Mouse (Mus musculus): ENCODE results near the gene Atp8b4. TPM values are rescaled to one million over a fixed set of nuclear protein-coding genes. Genes with fewer than 3 reads are reported as not detected.

The Atp8b4 gene
- polyA plus RNA-seq, 1 experiment from 2014 or later = 0.13 TPM

- WGBS = 73% methylated on average over 15 of the region's 15 CpGs
- Histone ChIP-seq H3K36me3 (no peaks in the 10 kb centered on the region), H3K9me3 (no peaks in the 10 kb centered on the region), H3K4me1 (replicated peaks) (no peaks in the 10 kb centered on the region), H3K4me3 (replicated peaks) (no peak overlapping the region), H3K9ac (replicated peaks) (no peak overlapping the region), H3K27me3 (no peaks in the 10 kb centered on the region), H3K4me2 (no peak overlapping the region), H3K27ac (0 out of 2 replicates have a peak overlapping the region, but pooled peaks have one; percentile 17)
- ATAC-seq (ENCODE audit: insufficient number of reproducible peaks, insufficient read depth, low FRiP score, low TSS enrichment, low read depth) = no peak
Measured at GRCm38 (mm10) chr2:126322631-126323031, 177.8 kb downstream of the Atp8b4 start.

- WGBS = 72% methylated on average over 6 of the region's 6 CpGs
- H3K4me2 ChIP-seq = no peak overlapping the region
- H3K36me3 ChIP-seq = no peaks in the 10 kb centered on the region
- H3K4me3 ChIP-seq (replicated peaks) = no peak overlapping the region
- H3K27me3 ChIP-seq = no peaks in the 10 kb centered on the region
- H3K9me3 ChIP-seq = no peaks in the 10 kb centered on the region
- H3K9ac ChIP-seq (replicated peaks) = no peak overlapping the region
- H3K4me1 ChIP-seq (replicated peaks) = no peaks in the 10 kb centered on the region
- H3K27ac ChIP-seq = no peak overlapping the region
- ATAC-seq (ENCODE audit: insufficient number of reproducible peaks, insufficient read depth, low FRiP score, low TSS enrichment, low read depth) = no peak
Measured at GRCm38 (mm10) chr2:126318071-126318470, 182.4 kb downstream of the Atp8b4 start.

GRCm38 (mm10) chr2:126316942-126317341 lies 183.5 kb downstream of the Atp8b4 start:
- H3K27ac ChIP-seq = no peak overlapping the region
- no peaks in the 10 kb centered on the region for H3K9me3 ChIP-seq
- no peak for ATAC-seq (ENCODE audit: insufficient number of reproducible peaks, insufficient read depth, low FRiP score, low TSS enrichment, low read depth)
- H3K4me1 ChIP-seq (replicated peaks) = no peaks in the 10 kb centered on the region
- no peaks in the 10 kb centered on the region for H3K36me3 ChIP-seq
- WGBS = 84% methylated on average over 3 of the region's 3 CpGs
- no peak overlapping the region for H3K4me2 ChIP-seq
- no peak overlapping the region for H3K4me3 ChIP-seq (replicated peaks)
- H3K9ac ChIP-seq (replicated peaks) = no peak overlapping the region
- no peaks in the 10 kb centered on the region for H3K27me3 ChIP-seq

GRCm38 (mm10) chr2:126316346-126316745 lies 184.1 kb downstream of the Atp8b4 start:
- H3K9ac ChIP-seq (replicated peaks) = no peak overlapping the region
- H3K27ac ChIP-seq = no peak overlapping the region
- H3K4me3 ChIP-seq (replicated peaks) = no peak overlapping the region
- H3K36me3 ChIP-seq = no peaks in the 10 kb centered on the region
- no peak overlapping the region for H3K4me2 ChIP-seq
- 89% methylated on average over 2 of the region's 2 CpGs for WGBS
- no peaks in the 10 kb centered on the region for H3K9me3 ChIP-seq
- H3K4me1 ChIP-seq (replicated peaks) = no peaks in the 10 kb centered on the region
- no peak for ATAC-seq (ENCODE audit: insufficient number of reproducible peaks, insufficient read depth, low FRiP score, low TSS enrichment, low read depth)
- no peaks in the 10 kb centered on the region for H3K27me3 ChIP-seq

- no peaks in the 10 kb centered on the region for H3K4me1 ChIP-seq (replicated peaks)
- no peak overlapping the region for H3K4me3 ChIP-seq (replicated peaks)
- H3K36me3 ChIP-seq = no peaks in the 10 kb centered on the region
- ATAC-seq (ENCODE audit: insufficient number of reproducible peaks, insufficient read depth, low FRiP score, low TSS enrichment, low read depth) = no peak
- H3K4me2 ChIP-seq = no peak overlapping the region
- no peak overlapping the region for H3K9ac ChIP-seq (replicated peaks)
- H3K9me3 ChIP-seq = no peaks in the 10 kb centered on the region
- H3K27me3 ChIP-seq = no peaks in the 10 kb centered on the region
- 65% methylated on average over 1 of the region's 1 CpGs for WGBS
- no peak overlapping the region for H3K27ac ChIP-seq
Measured at GRCm38 (mm10) chr2:126311056-126311455, 189.4 kb downstream of the Atp8b4 start.

GRCm38 (mm10) chr2:126309994-126310393 lies 190.5 kb downstream of the Atp8b4 start:
- no peak overlapping the region for H3K27ac ChIP-seq
- H3K9me3 ChIP-seq = no peaks in the 10 kb centered on the region
- no peaks in the 10 kb centered on the region for H3K27me3 ChIP-seq
- no peak overlapping the region for H3K4me2 ChIP-seq
- no peaks in the 10 kb centered on the region for H3K4me1 ChIP-seq (replicated peaks)
- WGBS = 79% methylated on average over 4 of the region's 4 CpGs
- no peak overlapping the region for H3K4me3 ChIP-seq (replicated peaks)
- no peak overlapping the region for H3K9ac ChIP-seq (replicated peaks)
- no peak for ATAC-seq (ENCODE audit: insufficient number of reproducible peaks, insufficient read depth, low FRiP score, low TSS enrichment, low read depth)
- no peaks in the 10 kb centered on the region for H3K36me3 ChIP-seq

GRCm38 (mm10) chr2:126304621-126305020 lies 195.9 kb downstream of the Atp8b4 start:
- WGBS = 19% methylated on average over 5 of the region's 5 CpGs
- peak; percentile 59 for ATAC-seq (ENCODE audit: insufficient number of reproducible peaks, insufficient read depth, low FRiP score, low TSS enrichment, low read depth)

GRCm38 (mm10) chr2:126303226-126303625 lies 197.2 kb downstream of the Atp8b4 start:
- 49% methylated on average over 3 of the region's 3 CpGs for WGBS
- H3K4me3 ChIP-seq (replicated peaks) = no peak overlapping the region
- H3K9me3 ChIP-seq = no peaks in the 10 kb centered on the region
- ATAC-seq (ENCODE audit: insufficient number of reproducible peaks, insufficient read depth, low FRiP score, low TSS enrichment, low read depth) = no peak
- no peak overlapping the region for H3K9ac ChIP-seq (replicated peaks)
- no peaks in the 10 kb centered on the region for H3K36me3 ChIP-seq
- H3K4me1 ChIP-seq (replicated peaks) = no peaks in the 10 kb centered on the region
- H3K27me3 ChIP-seq = no peaks in the 10 kb centered on the region
- H3K27ac ChIP-seq = no peak overlapping the region
- H3K4me2 ChIP-seq = no peak overlapping the region

More at GRCm38 (mm10) chr2:126304621-126305020, 195.9 kb downstream of the Atp8b4 start:
- Histone ChIP-seq H3K36me3 (no peaks in the 10 kb centered on the region), H3K4me1 (replicated peaks) (no peaks in the 10 kb centered on the region), H3K4me2 (no peak overlapping the region), H3K27ac (no peak overlapping the region), H3K9ac (replicated peaks) (no peak overlapping the region), H3K27me3 (no peaks in the 10 kb centered on the region), H3K4me3 (replicated peaks) (no peak overlapping the region), H3K9me3 (no peaks in the 10 kb centered on the region)

GRCm38 (mm10) chr2:126302381-126302780 lies 198.1 kb downstream of the Atp8b4 start:
- H3K36me3 ChIP-seq = no peaks in the 10 kb centered on the region
- no peak overlapping the region for H3K27ac ChIP-seq
- H3K9ac ChIP-seq (replicated peaks) = no peak overlapping the region
- no peaks in the 10 kb centered on the region for H3K9me3 ChIP-seq
- no peak for ATAC-seq (ENCODE audit: insufficient number of reproducible peaks, insufficient read depth, low FRiP score, low TSS enrichment, low read depth)
- 65% methylated on average over 3 of the region's 3 CpGs for WGBS
- H3K27me3 ChIP-seq = no peaks in the 10 kb centered on the region
- no peaks in the 10 kb centered on the region for H3K4me1 ChIP-seq (replicated peaks)
- H3K4me3 ChIP-seq (replicated peaks) = no peak overlapping the region
- no peak overlapping the region for H3K4me2 ChIP-seq

- H3K36me3 ChIP-seq = no peaks in the 10 kb centered on the region
- no peak for ATAC-seq (ENCODE audit: insufficient number of reproducible peaks, insufficient read depth, low FRiP score, low TSS enrichment, low read depth)
- H3K4me1 ChIP-seq (replicated peaks) = no peaks in the 10 kb centered on the region
- 69% methylated on average over 7 of the region's 7 CpGs for WGBS
- H3K9me3 ChIP-seq = no peaks in the 10 kb centered on the region
- H3K4me3 ChIP-seq (replicated peaks) = no peak overlapping the region
- H3K27ac ChIP-seq = no peak overlapping the region
- no peak overlapping the region for H3K4me2 ChIP-seq
- no peak overlapping the region for H3K9ac ChIP-seq (replicated peaks)
- H3K27me3 ChIP-seq = no peaks in the 10 kb centered on the region
Measured at GRCm38 (mm10) chr2:126290702-126291101, 209.8 kb downstream of the Atp8b4 start.

GRCm38 (mm10) chr2:126287942-126288341 lies 212.5 kb downstream of the Atp8b4 start:
- Histone ChIP-seq H3K27me3 (no peaks in the 10 kb centered on the region), H3K9ac (replicated peaks) (no peak overlapping the region), H3K36me3 (no peaks in the 10 kb centered on the region), H3K4me2 (no peak overlapping the region), H3K4me1 (replicated peaks) (no peaks in the 10 kb centered on the region), H3K27ac (no peak overlapping the region), H3K4me3 (replicated peaks) (no peak overlapping the region), H3K9me3 (no peaks in the 10 kb centered on the region)
- ATAC-seq (ENCODE audit: insufficient number of reproducible peaks, insufficient read depth, low FRiP score, low TSS enrichment, low read depth) = no peak
- 93% methylated on average over 5 of the region's 5 CpGs for WGBS

GRCm38 (mm10) chr2:126286420-126286819 lies 214.1 kb downstream of the Atp8b4 start:
- Histone ChIP-seq H3K9ac (replicated peaks) (no peak overlapping the region), H3K4me3 (replicated peaks) (no peak overlapping the region), H3K36me3 (no peaks in the 10 kb centered on the region), H3K27ac (no peak overlapping the region), H3K4me2 (no peak overlapping the region), H3K4me1 (replicated peaks) (no peaks in the 10 kb centered on the region), H3K9me3 (no peaks in the 10 kb centered on the region), H3K27me3 (no peaks in the 10 kb centered on the region)
- 79% methylated on average over 7 of the region's 7 CpGs for WGBS
- no peak for ATAC-seq (ENCODE audit: insufficient number of reproducible peaks, insufficient read depth, low FRiP score, low TSS enrichment, low read depth)

All from limb, embryonic 12.5 days (tissue).